Mouse (Mus musculus) embryonic fibroblast, embryonic 13.5 days (primary cell): Measurements from ENCODE around the gene Atf7.

Experiments used
- CTCF ChIP-seq: IDR thresholded peaks from 2 replicates; pipeline ENCODE4 v1.5.1; 2011; ENCODE audit warnings: mild to moderate bottlenecking, control low read depth, low read length, moderate library complexity, borderline replicate concordance; ENCODE audit not compliant: insufficient read depth
- POLR2A ChIP-seq: IDR thresholded peaks from 2 replicates; pipeline ENCODE4 v1.6.1; 2011; ENCODE audit warnings: low read depth, mild to moderate bottlenecking, control low read depth, low read length, moderate library complexity

DNA sequence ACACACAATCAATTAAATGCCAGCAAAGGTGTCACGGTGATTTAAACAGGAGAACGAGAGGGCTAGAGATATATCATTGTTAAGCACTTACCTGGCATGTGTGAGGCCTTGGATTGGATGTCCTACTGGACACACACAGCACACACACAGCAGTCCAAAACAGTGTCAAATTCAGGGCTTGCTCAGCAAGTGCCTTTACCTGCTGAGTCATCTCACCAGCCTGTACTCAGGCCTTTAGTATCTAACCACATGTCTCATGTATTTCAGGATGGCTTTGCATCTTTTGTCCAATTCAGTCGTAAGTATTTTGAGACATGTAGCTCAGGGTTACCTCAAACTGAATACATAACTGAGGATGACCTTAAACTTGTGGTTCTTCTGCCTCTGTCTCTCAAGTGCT lies 25.8 kb upstream of the Atf7 start:
- TF ChIP-seq POLR2A (no peak), CTCF (no peak)
